Mouse (Mus musculus) neural tube, embryonic 12.5 days (tissue): ENCODE data around the gene Itga11. TPM values are rescaled to one million over a fixed set of nuclear protein-coding genes. Genes with fewer than 3 reads are reported as not detected.
A peak's percentile ranks its signal among the peaks of the same experiment; 100 is the strongest.

Experiments
- ATAC-seq: fragments of 200-750 bp; cut with Nextera tagmentation; 2 replicates; pipeline ENCODE4 v1.8.0; 2017; ENCODE audit warnings: low read depth, mild to moderate bottlenecking, moderate TSS enrichment, moderate library complexity; ENCODE audit not compliant: low FRiP score
- H3K27ac ChIP-seq: fragments of 300-500 bp; sonication (generic); 2 replicates; pipeline ENCODE4 v1.5.1; 2016
- H3K27me3 ChIP-seq: fragments of 300-500 bp; sonication (generic); replicated peaks from 2 replicates; pipeline ENCODE4 v1.6.1; 2016; ENCODE audit warnings: mild to moderate bottlenecking
- H3K36me3 ChIP-seq: fragments of 300-500 bp; sonication (generic); 2 replicates; pipeline ENCODE4 v1.6.1; 2016; ENCODE audit warnings: mild to moderate bottlenecking
- H3K4me1 ChIP-seq: fragments of 300-500 bp; sonication (generic); 2 replicates; pipeline ENCODE4 v1.6.1; 2016
- H3K4me2 ChIP-seq: fragments of 300-500 bp; sonication (generic); replicated peaks from 2 replicates; pipeline ENCODE4 v1.6.1; 2016; ENCODE audit warnings: mild to moderate bottlenecking
- H3K4me3 ChIP-seq: fragments of 300-500 bp; sonication (generic); 2 replicates; pipeline ENCODE4 v1.5.1; 2016
- H3K9ac ChIP-seq: fragments of 300-500 bp; sonication (generic); 2 replicates; pipeline ENCODE4 v1.6.1; 2016; ENCODE audit warnings: mild to moderate bottlenecking
- H3K9me3 ChIP-seq: fragments of 300-500 bp; sonication (generic); 2 replicates; pipeline ENCODE4 v1.6.1; 2016; ENCODE audit warnings: mild to moderate bottlenecking
- WGBS: fragments of 180-500 bp; shearing (Covaris S2); methylation state at CpG from one replicate; pipeline ENCODE4 v1.1.7; 2016; 5-methylcytosine and 5-hydroxymethylcytosine counted together
- polyA plus RNA-seq: library from polyadenylated mRNA; unstranded; fragments of >200 nt; fragmentation: Nextera tagmentation; extraction: Ambion mirVana; gene quantifications from 2 replicates; pipeline ENCODE4 v1.2.1, GENCODE M21; 2016

Itga11 gene
- polyA plus RNA-seq, 1 experiment from 2014 or later, result 2.0 TPM

GRCm38 (mm10) chr9:62827939-62828652 is 150.5 kb downstream of the Itga11 start:
- WGBS, result 16% methylated on average over 24 of the region's 24 CpGs
- Histone ChIP-seq H3K4me3 (no peak overlapping the region), H3K27ac (no peak overlapping the region), H3K4me2 (peak overlapping the region; percentile 52), H3K9me3 (no peaks in the 10 kb centered on the region), H3K9ac (no peak overlapping the region), H3K27me3 (no peaks in the 10 kb centered on the region), H3K36me3 (no peaks in the 10 kb centered on the region), H3K4me1 (peaks cover 20% of the 10 kb centered on the region)
- ATAC-seq, result 0 out of 2 replicates have a peak, but pooled peaks have one; percentile 11

DNA sequence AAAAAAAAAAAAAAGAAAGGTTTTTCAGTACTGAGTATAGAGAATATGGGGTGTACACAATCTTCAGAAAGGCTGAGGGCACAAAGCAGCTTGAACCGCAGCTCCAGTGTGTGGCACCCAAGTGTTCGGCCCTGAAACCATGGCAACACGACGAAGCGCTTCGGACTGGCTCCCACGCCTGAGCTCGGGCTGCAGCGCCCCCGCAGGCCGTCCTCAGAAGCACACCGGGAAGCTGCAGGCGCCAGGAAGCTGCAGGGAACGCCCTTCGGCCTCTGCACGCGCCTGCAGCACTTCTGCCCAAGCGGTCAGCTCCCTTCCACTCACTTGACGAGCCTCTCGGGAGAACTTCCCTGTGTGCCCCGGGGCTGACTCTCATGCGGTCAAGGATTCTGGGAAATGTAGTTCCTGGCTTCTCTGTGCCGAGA is 151.0 kb downstream of the Itga11 start:
- peak overlapping the region; percentile 52 for H3K4me2 ChIP-seq
- no peak overlapping the region for H3K9ac ChIP-seq
- peaks cover 20% of the 10 kb centered on the region for H3K4me1 ChIP-seq
- no peak overlapping the region for H3K27ac ChIP-seq
- 0 out of 2 replicates have a peak overlapping the region, but pooled peaks have one; percentile 11 for H3K4me3 ChIP-seq
- ATAC-seq, result peak; percentile 92
- no peaks in the 10 kb centered on the region for H3K36me3 ChIP-seq
- under 1% methylated on average over 23 of the region's 23 CpGs for WGBS
- no peaks in the 10 kb centered on the region for H3K27me3 ChIP-seq
- no peaks in the 10 kb centered on the region for H3K9me3 ChIP-seq

DNA sequence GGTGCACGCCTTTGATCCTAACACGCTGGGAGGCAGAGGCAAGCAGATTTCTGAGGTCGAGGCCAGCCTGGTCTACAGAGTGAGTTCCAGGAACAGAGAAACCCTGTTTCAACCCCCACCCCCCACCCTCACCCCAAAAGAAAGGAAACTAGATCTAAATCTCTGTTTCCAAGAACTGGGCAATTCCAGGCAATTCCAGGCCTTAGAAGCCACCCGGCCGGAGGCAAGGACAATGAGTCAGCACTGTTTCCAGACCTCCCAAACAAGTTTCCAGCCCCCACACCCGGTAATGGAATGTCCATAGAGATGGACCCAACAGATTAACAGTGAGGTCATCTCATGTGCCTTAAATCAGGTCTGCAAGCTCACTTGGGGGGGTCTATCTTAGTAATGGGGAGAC is 152.3 kb downstream of the Itga11 start:
- H3K36me3 ChIP-seq, result no peaks in the 10 kb centered on the region
- no peak overlapping the region for H3K4me2 ChIP-seq
- H3K4me3 ChIP-seq, result no peak overlapping the region
- H3K9me3 ChIP-seq, result no peaks in the 10 kb centered on the region
- no peak for ATAC-seq
- H3K4me1 ChIP-seq, result peaks cover 20% of the 10 kb centered on the region
- 85% methylated on average over 6 of the region's 6 CpGs for whole genome bisulfite sequencing
- no peak overlapping the region for H3K9ac ChIP-seq
- no peak overlapping the region for H3K27ac ChIP-seq
- H3K27me3 ChIP-seq, result no peaks in the 10 kb centered on the region

Other genes with a start within 250 kb of the Itga11 start
- gene Coro2b, start 140.8 kb upstream of the Itga11 start, polyA plus RNA-seq, result 41.6 and 45.1 TPM in 2 replicates
- gene Fem1b, start 134.1 kb downstream of the Itga11 start, polyA plus RNA-seq, result 49.9 and 52.8 TPM in 2 replicates
- 7.8 and 9.7 TPM in 2 replicates for gene Cln6, start 161.0 kb downstream of the Itga11 start, polyA plus RNA-seq
- 2.0 and 3.5 TPM in 2 replicates for gene Calml4, start 180.3 kb downstream of the Itga11 start, polyA plus RNA-seq